Mouse (Mus musculus) embryonic facial prominence, embryonic 11.5 days (tissue): ENCODE data around the gene Olfr204. TPM values are rescaled to one million over a fixed set of nuclear protein-coding genes. Genes with fewer than 3 reads are reported as not detected.
"Not testable (repeated sequence)": the region's sequence is repeated elsewhere in the genome, so short reads cannot be mapped to it uniquely, and the experiment has no call there.

Experiments used
- ATAC-seq: fragments of 200-750 bp; cut with Nextera tagmentation; replicated peaks from 2 replicates; pipeline ENCODE4 v1.8.0; 2017; ENCODE audit warnings: low read depth; ENCODE audit not compliant: insufficient number of reproducible peaks, low FRiP score, low TSS enrichment
- DNase-seq: peaks from one replicate; pipeline ENCODE4 v3.0.0-alpha.2; 2015; ENCODE audit warnings: low spot score
- H3K27ac ChIP-seq: fragments of 300-500 bp; sonication (generic); replicated peaks from 2 replicates; pipeline ENCODE4 v1.5.1; 2014; ENCODE audit warnings: mild to moderate bottlenecking, low read depth, low read length, control low read depth
- H3K27me3 ChIP-seq: fragments of 300-500 bp; sonication (generic); 2 replicates; pipeline ENCODE4 v1.6.1; 2014; ENCODE audit warnings: mild to moderate bottlenecking, low read length, moderate library complexity, mixed read lengths; ENCODE audit not compliant: control insufficient read depth, insufficient read depth
- H3K36me3 ChIP-seq: fragments of 300-500 bp; sonication (generic); replicated peaks from 2 replicates; pipeline ENCODE4 v1.6.1; 2014; ENCODE audit warnings: low read depth, mild to moderate bottlenecking, low read length, moderate library complexity, mixed read lengths; ENCODE audit not compliant: control insufficient read depth, insufficient read depth
- H3K4me1 ChIP-seq: fragments of 300-500 bp; sonication (generic); 2 replicates; pipeline ENCODE4 v1.6.1; 2014; ENCODE audit warnings: low read length, mixed read lengths; ENCODE audit not compliant: control insufficient read depth, insufficient read depth
- H3K4me2 ChIP-seq: fragments of 300-500 bp; sonication (generic); 2 replicates; pipeline ENCODE4 v1.6.1; 2014; ENCODE audit warnings: low read depth, mild to moderate bottlenecking, control low read depth, low read length, moderate library complexity
- H3K4me3 ChIP-seq: fragments of 300-500 bp; sonication (generic); 2 replicates; pipeline ENCODE4 v1.5.1; 2014; ENCODE audit warnings: low read depth, low read length, control low read depth
- H3K9ac ChIP-seq: fragments of 300-500 bp; sonication (generic); replicated peaks from 2 replicates; pipeline ENCODE4 v1.6.1; 2014; ENCODE audit warnings: mild to moderate bottlenecking, control low read depth, low read length
- H3K9me3 ChIP-seq: fragments of 300-500 bp; sonication (generic); replicated peaks from 2 replicates; pipeline ENCODE4 v1.6.1; 2016; ENCODE audit warnings: mild to moderate bottlenecking, low read length, inconsistent platforms, mixed read lengths; ENCODE audit not compliant: control insufficient read depth
- WGBS: fragments of 180-500 bp; shearing (Covaris S2); extraction: QIAGEN DNeasy Blood & Tissue Kit; methylation state at CpG from one replicate; pipeline ENCODE4 v1.1.7; 2014; 5-methylcytosine and 5-hydroxymethylcytosine counted together
- polyA plus RNA-seq: library from polyadenylated mRNA; unstranded; fragments of >200 nt; fragmentation: Nextera tagmentation; extraction: Ambion mirVana; gene quantifications from 2 replicates; pipeline ENCODE4 v1.2.1, GENCODE M21; 2014

Olfr204 gene
- not detected in 2 replicates for polyA plus RNA-seq

DNA sequence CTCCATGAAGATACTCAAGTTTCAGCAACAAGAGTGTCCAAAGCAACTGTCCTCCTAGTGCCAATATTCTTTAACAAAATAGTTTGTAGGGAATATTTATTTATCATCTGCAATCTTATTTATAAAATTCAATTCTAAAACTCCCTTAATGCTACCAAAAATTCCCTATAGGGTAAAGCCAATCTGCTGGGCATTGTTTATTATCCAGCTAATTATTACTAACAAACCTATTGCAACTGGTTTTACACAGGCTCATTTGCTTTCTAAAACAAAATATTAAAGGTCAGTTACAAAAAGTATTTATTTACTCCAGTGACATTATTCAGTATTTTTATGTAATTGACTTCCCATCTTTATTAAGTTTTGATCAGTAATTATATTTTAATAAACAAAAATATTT, at the start of gene Olfr204:
Olfr204 (minus strand) TSS at position 101 of the 400 bp plus-strand sequence.
- ATAC-seq (no peak), DNase-seq (no peak)
- Histone ChIP-seq H3K4me1 (no peaks in the 10 kb centered on the region), H3K27me3 (no peaks in the 10 kb centered on the region), H3K4me3 (no peak within 1 kb of the TSS), H3K27ac (no peak within 1 kb of the TSS), H3K4me2 (no peak within 1 kb of the TSS), H3K36me3 (no peaks in the 10 kb centered on the region), H3K9me3 (no peaks in the 10 kb centered on the region), H3K9ac (no peak within 1 kb of the TSS)

DNA sequence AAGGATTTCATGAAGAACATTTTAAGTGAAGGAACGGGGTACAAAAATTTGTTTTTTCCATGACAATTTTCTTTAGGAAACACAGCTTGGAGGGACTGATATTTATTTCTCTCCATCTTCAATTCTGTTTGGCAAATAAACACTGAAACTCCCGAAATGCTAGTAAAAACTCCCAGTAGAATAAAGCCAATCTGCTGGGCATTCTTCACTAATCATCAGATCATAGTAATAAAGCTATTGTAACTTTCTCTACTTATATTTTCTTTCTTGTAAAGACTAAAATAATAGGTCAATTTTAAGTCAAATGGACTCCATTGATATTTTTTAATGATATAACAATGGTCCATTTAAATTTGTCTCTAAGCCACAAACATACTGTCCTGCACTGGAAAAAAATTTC, 45.8 kb upstream of the Olfr204 start, which contains the start of gene Olfr209:
Olfr209 (minus strand) TSS at position 101 of the 400 bp plus-strand sequence.
- no peaks in the 10 kb centered on the region for H3K27me3 ChIP-seq
- H3K4me1 ChIP-seq = no peaks in the 10 kb centered on the region
- no peak within 1 kb of the TSS for H3K27ac ChIP-seq
- ATAC-seq (no peak), DNase-seq (no peak)
- H3K9me3 ChIP-seq = no peaks in the 10 kb centered on the region
- H3K36me3 ChIP-seq = no peaks in the 10 kb centered on the region
- no peak within 1 kb of the TSS for H3K4me3 ChIP-seq
- no peak within 1 kb of the TSS for H3K4me2 ChIP-seq
- H3K9ac ChIP-seq = no peak within 1 kb of the TSS
- 78% methylated on average over 2 of the region's 2 CpGs for WGBS

DNA sequence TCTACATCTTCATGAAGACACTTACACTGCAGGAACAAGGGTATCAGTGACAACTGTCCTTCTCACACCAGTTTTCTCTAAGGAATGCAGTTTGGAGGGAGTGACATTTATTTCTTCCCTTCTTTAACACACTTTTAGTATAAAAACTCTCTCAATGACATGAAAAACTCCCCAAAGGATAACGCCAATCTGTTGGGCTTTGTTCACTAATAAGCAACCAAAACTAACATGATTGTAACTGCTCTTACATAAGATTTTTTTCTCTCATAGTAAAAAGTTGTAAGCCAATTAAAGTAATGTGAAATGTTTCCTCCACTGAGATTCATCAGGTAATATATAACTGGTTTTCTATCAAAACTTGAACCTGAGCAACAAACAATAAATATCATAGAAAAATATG, 31.1 kb upstream of the Olfr204 start, which contains the start of gene Olfr206:
Olfr206 (minus strand) TSS at position 101 of the 400 bp plus-strand sequence.
- H3K4me2 ChIP-seq = no peak within 1 kb of the TSS
- H3K36me3 ChIP-seq = no peaks in the 10 kb centered on the region
- DNase-seq (no peak), ATAC-seq (no peak)
- H3K9ac ChIP-seq = no peak within 1 kb of the TSS
- no peaks in the 10 kb centered on the region for H3K9me3 ChIP-seq
- 78% methylated on average over 1 of the region's 1 CpGs for whole genome bisulfite sequencing
- no peaks in the 10 kb centered on the region for H3K27me3 ChIP-seq
- H3K4me3 ChIP-seq = no peak within 1 kb of the TSS
- H3K27ac ChIP-seq = no peak within 1 kb of the TSS
- no peaks in the 10 kb centered on the region for H3K4me1 ChIP-seq

DNA sequence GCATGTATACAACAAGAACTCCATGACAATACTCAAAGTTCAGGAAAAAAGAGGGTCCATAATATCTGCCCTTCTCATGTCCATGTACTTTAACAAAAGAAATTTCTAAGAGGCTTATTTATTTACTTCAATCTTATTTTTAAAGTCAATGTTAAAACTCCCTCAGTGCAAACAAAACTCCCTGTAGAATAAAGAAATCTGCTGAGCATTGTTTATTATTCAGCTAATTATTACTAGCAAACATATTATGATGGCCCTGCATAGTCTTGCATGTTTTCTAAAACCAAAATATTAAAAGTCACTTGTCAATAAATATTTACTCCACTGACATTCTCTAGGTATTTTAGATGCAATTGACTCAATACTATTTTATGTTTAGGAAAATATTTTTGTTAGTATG, 13.0 kb upstream of the Olfr204 start, which contains the start of gene Olfr205:
Olfr205 (minus strand) TSS at position 101 of the 400 bp plus-strand sequence.
- H3K27me3 ChIP-seq = no peaks in the 10 kb centered on the region
- H3K27ac ChIP-seq = no peak within 1 kb of the TSS
- ATAC-seq = no peak

DNA sequence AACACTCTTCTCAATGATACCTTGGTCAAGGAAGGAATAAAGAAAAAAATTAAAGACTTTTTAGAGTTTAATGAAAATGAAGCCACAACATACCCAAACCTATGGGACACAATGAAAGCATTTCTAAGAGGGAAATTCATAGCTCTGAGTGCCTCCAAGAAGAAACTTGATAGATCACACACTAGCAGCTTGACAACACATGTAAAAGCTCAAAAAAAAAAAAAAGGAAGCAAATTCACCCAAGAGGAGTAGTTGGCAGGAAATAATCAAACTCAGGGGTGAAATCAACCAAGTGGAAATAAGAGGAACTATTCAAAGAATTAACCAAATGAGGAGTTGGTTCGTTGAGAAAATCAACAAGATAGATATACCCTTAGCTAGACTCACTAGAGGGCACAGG, 5.2 kb upstream of the Olfr204 start:
- H3K9me3 ChIP-seq, ATAC-seq, H3K4me1 ChIP-seq, H3K27ac ChIP-seq, H3K4me3 ChIP-seq, H3K9ac ChIP-seq, H3K4me2 ChIP-seq, H3K36me3 ChIP-seq, DNase-seq, H3K27me3 ChIP-seq: not testable (repeated sequence)
- 65% methylated on average over 1 of the region's 1 CpGs for WGBS

More for the DNA sequence above, 13.0 kb upstream of the Olfr204 start, which contains the start of gene Olfr205:
- H3K4me2 ChIP-seq = no peak within 1 kb of the TSS
- H3K9me3 ChIP-seq = no peaks in the 10 kb centered on the region
- no peaks in the 10 kb centered on the region for H3K4me1 ChIP-seq
- no peak for DNase-seq
- no peak within 1 kb of the TSS for H3K9ac ChIP-seq
- H3K36me3 ChIP-seq = no peaks in the 10 kb centered on the region
- no peak within 1 kb of the TSS for H3K4me3 ChIP-seq

DNA sequence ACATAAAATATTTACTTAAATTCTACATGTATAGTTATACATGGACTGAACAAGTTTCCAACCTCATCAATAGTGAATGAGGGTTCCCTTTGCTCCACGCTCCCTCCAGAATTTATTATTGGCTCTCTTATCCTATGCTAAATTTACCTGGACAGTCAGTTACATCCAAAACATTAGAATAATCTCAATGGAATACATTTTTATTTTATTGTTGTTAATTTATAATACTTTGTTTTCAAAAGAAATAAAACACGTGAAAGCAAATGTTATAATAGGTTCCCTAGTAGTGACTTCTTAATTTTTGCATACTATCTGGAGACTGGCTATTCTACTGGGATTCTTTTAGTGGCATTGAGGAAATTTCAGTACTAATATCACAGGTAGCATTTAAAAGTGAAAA, 19.5 kb downstream of the Olfr204 start, which contains the start of gene Olfr203:
Olfr203 (plus strand) TSS at position 301 of the 400 bp plus-strand sequence.
- 84% methylated on average over 2 of the region's 2 CpGs for WGBS
- DNase-seq = no peak

DNA sequence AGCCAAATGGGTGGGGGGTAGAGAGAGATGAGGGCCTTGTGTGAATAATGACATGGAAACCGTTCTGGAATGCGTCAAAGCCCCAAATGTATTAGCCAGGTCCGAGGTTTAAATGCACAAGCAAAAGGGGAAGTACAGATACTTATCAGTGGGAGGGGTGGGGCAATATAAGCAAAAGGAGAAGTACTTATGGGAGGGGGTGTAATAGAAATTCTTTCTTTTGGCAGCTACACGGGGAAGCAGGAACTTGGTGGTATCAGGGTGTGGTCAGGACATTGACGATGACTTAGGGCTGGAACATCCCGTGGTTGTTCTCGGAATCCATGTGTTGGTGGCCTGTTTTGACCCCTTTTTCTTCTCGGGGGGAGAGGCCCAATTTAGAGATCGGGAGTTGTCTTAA, 30.5 kb downstream of the Olfr204 start:
- not testable (repeated sequence) for H3K4me1 ChIP-seq, H3K27me3 ChIP-seq, H3K9me3 ChIP-seq, H3K27ac ChIP-seq, DNase-seq, ATAC-seq, H3K36me3 ChIP-seq, H3K9ac ChIP-seq, H3K4me3 ChIP-seq, H3K4me2 ChIP-seq
- WGBS = 85% methylated on average over 9 of the region's 9 CpGs

More for the DNA sequence above, 19.5 kb downstream of the Olfr204 start, which contains the start of gene Olfr203:
- no peak within 1 kb of the TSS for H3K4me2 ChIP-seq
- no peak within 1 kb of the TSS for H3K4me3 ChIP-seq
- H3K9me3 ChIP-seq = no peaks in the 10 kb centered on the region
- H3K36me3 ChIP-seq = no peaks in the 10 kb centered on the region
- no peak within 1 kb of the TSS for H3K27ac ChIP-seq
- no peak for ATAC-seq
- no peak within 1 kb of the TSS for H3K9ac ChIP-seq
- no peaks in the 10 kb centered on the region for H3K27me3 ChIP-seq
- H3K4me1 ChIP-seq = no peaks in the 10 kb centered on the region

DNA sequence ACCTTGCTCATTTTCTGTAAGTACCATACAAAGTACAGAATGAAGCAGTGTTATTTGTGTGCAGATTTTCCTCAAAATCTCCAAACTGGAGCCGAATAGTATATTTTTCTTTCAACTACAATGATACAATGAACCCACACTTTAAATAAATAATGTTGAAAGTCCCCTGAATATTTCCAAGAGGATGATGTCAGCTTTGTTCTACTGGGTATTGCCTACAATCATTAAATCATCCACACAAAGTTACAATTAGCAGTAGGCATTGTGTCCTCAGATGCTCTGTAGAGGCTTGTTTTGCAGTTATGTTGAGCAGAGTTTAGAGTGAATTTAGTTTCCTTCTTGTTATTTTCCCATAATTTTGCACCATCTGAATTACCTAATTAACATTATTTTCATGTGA, 31.4 kb downstream of the Olfr204 start, which contains the start of gene Olfr202:
Olfr202 (minus strand) TSS at position 101 of the 400 bp plus-strand sequence.
- Histone ChIP-seq H3K4me1 (no peaks in the 10 kb centered on the region), H3K9ac (no peak within 1 kb of the TSS), H3K27me3 (no peaks in the 10 kb centered on the region), H3K4me2 (no peak within 1 kb of the TSS), H3K9me3 (no peaks in the 10 kb centered on the region), H3K27ac (no peak within 1 kb of the TSS), H3K4me3 (no peak within 1 kb of the TSS), H3K36me3 (no peaks in the 10 kb centered on the region)
- ATAC-seq (no peak), DNase-seq (no peak)
- 77% methylated on average over 1 of the region's 1 CpGs for WGBS
